Mouse (Mus musculus): ENCODE measurements around the gene Tex261. TPM values are rescaled to one million over a fixed set of nuclear protein-coding genes. Genes with fewer than 3 reads are reported as not detected.

Tex261 gene
- polyA plus RNA-seq (2017; shearing (Covaris generic)), result 64.6 TPM

GRCm38 (mm10) chr6:83775638-83776293, at the start of gene Tex261:
Tex261 (minus strand) TSS chr6:83775813.

GRCm38 (mm10) chr6:83794760-83795296, 19.2 kb upstream of the Tex261 start, which contains the start of gene Nagk:
Nagk (plus strand) TSS chr6:83794982.

GRCm38 (mm10) chr6:83762344-83762743, 13.3 kb downstream of the Tex261 start, which contains the start of gene Ankrd53:
Ankrd53 (plus strand) TSS chr6:83762644.

GRCm38 (mm10) chr6:83742761-83743160, 32.9 kb downstream of the Tex261 start, which contains the start of gene Atp6v1b1:
Atp6v1b1 (plus strand) TSS chr6:83742990.

Other genes starting within 250 kb of the Tex261 start
- gene Actg2, start 239.5 kb downstream of the Tex261 start, polyA plus RNA-seq (2017; shearing (Covaris generic)), result 0.55 TPM
- 23.2 TPM for gene Stambp, start 203.1 kb downstream of the Tex261 start, polyA plus RNA-seq (2017; shearing (Covaris generic))
- not detected for gene Clec4f, start 119.6 kb downstream of the Tex261 start, polyA plus RNA-seq (2017; shearing (Covaris generic))
- not detected for gene Cd207, start 98.0 kb downstream of the Tex261 start, polyA plus RNA-seq (2017; shearing (Covaris generic))
- 4.3 TPM for gene Vax2, start 64.5 kb downstream of the Tex261 start, polyA plus RNA-seq (2017; shearing (Covaris generic))
- 0.47 TPM for gene Atp6v1b1, start 32.8 kb downstream of the Tex261 start, polyA plus RNA-seq (2017; shearing (Covaris generic))
- not detected for gene Ankrd53, start 13.2 kb downstream of the Tex261 start, polyA plus RNA-seq (2017; shearing (Covaris generic))
- 12.7 TPM for gene Nagk, start 19.2 kb upstream of the Tex261 start, polyA plus RNA-seq (2017; shearing (Covaris generic))
- gene Paip2b, start 55.9 kb upstream of the Tex261 start, polyA plus RNA-seq (2017; shearing (Covaris generic)), result 61.9 TPM
- 86.7 TPM for gene Zfp638, start 91.3 kb upstream of the Tex261 start, polyA plus RNA-seq (2017; shearing (Covaris generic))
- not detected for gene Dysf, start 232.8 kb upstream of the Tex261 start, polyA plus RNA-seq (2017; shearing (Covaris generic))

Measured in effector memory CD4-positive, alpha-beta T cell, adult 5 months (primary cell).